Mouse (Mus musculus): ENCODE measurements around the gene Tacc3. TPM values are rescaled to one million over a fixed set of nuclear protein-coding genes. Genes with fewer than 3 reads are reported as not detected.

Gene Tacc3
- total RNA-seq (2021) = 1 to 10 TPM in 1 of 2 experiments, under 1 TPM in 1; 0.97 to 1.3 TPM
- long read RNA-seq, experiment 1, partial matches to known transcripts = 0 of 1 reads
- long read RNA-seq, experiment 1, other reads (novel, unspliced or antisense) = 1 of 1 reads
- long read RNA-seq, experiment 2, partial matches to known transcripts = 2 of 2 reads
- long read RNA-seq, experiment 2, other reads (novel, unspliced or antisense) = 0 of 2 reads

- DNase-seq = peak; percentile 98
- intact Hi-C loops (cut with DNase I) = no loop called here
- peak within 1 kb of the TSS; percentile 98 for H3K27ac ChIP-seq
- TF ChIP-seq CTCF (IDR thresholded peaks at IDR 0.05) = no peak
- H3K4me3 ChIP-seq = peak within 1 kb of the TSS; percentile 84
Observed at GRCm38 (mm10) chr5:33657787-33658663, at the start of gene Tacc3, which contains the start of gene Tmem129. Gene Tacc3 (plus strand): TSS chr5:33658128. Gene Tmem129 (minus strand): TSS chr5:33658416.

- Histone ChIP-seq H3K27ac (0 out of 2 replicates have a peak overlapping the region, but pooled peaks have one; percentile 0), H3K4me3 (no peak overlapping the region)
- intact Hi-C loops (cut with DNase I) = no loop called here
- DNase-seq = no peak
- TF ChIP-seq CTCF (IDR thresholded peaks at IDR 0.05) = no peak
Observed at GRCm38 (mm10) chr5:33609226-33609625, 48.7 kb upstream of the Tacc3 start.

GRCm38 (mm10) chr5:33611795-33612194 lies 46.1 kb upstream of the Tacc3 start:
- Histone ChIP-seq H3K27ac (no peak overlapping the region), H3K4me3 (no peak overlapping the region)
- DNase-seq = no peak
- intact Hi-C loops (cut with DNase I) = no loop called here
- no peak for TF ChIP-seq CTCF (IDR thresholded peaks at IDR 0.05)

- H3K27ac ChIP-seq = no peak overlapping the region
- intact Hi-C loops (cut with DNase I) = no loop called here
- TF ChIP-seq CTCF (IDR thresholded peaks at IDR 0.05) = no peak
- no peak overlapping the region for H3K4me3 ChIP-seq
- peak; percentile 27 for DNase-seq
Observed at GRCm38 (mm10) chr5:33614391-33614790, 43.5 kb upstream of the Tacc3 start.

- TF ChIP-seq CTCF (IDR thresholded peaks at IDR 0.05) = no peak
- intact Hi-C loops (cut with DNase I) = loop anchor here (10.0 kb wide), 1 partner anchor 758 kb away; the partner anchor contains the start of gene Depdc5
- DNase-seq = no peak
- H3K27ac ChIP-seq = peak overlapping the region; percentile 8; the same call in 1 of the 2 replicates
- H3K4me3 ChIP-seq = no peak overlapping the region
Observed at GRCm38 (mm10) chr5:33622671-33623070, 35.3 kb upstream of the Tacc3 start.

- Histone ChIP-seq H3K4me3 (no peak overlapping the region), H3K27ac (0 out of 2 replicates have a peak overlapping the region, but pooled peaks have one; percentile 4)
- intact Hi-C loops (cut with DNase I) = loop anchor here (10.0 kb wide), 1 partner anchor 759 kb away; the partner anchor contains the start of gene Depdc5
- TF ChIP-seq CTCF (IDR thresholded peaks at IDR 0.05) = no peak
- DNase-seq = no peak
Observed at GRCm38 (mm10) chr5:33623766-33624165, 34.2 kb upstream of the Tacc3 start.

GRCm38 (mm10) chr5:33627968-33628367 lies 30.0 kb upstream of the Tacc3 start:
- no peak for TF ChIP-seq CTCF (IDR thresholded peaks at IDR 0.05)
- peak overlapping the region; percentile 97 for H3K27ac ChIP-seq
- H3K4me3 ChIP-seq = peak overlapping the region; percentile 97
- DNase-seq = peak; percentile 31
- intact Hi-C loops (cut with DNase I) = loop anchor here (10.0 kb wide), 1 partner anchor 763 kb away; the partner anchor contains the start of gene Depdc5

- intact Hi-C loops (cut with DNase I) = loop anchor here (10.0 kb wide), 1 partner anchor 764 kb away; the partner anchor contains the start of gene Depdc5
- TF ChIP-seq CTCF (IDR thresholded peaks at IDR 0.05) = no peak
- peak; percentile 80 for DNase-seq
Observed at GRCm38 (mm10) chr5:33628820-33629300, 29.1 kb upstream of the Tacc3 start.

GRCm38 (mm10) chr5:33629301-33629987 lies 28.5 kb upstream of the Tacc3 start, which contains the start of the genes Fam53a and Gm9903:
Gene Fam53a (minus strand): TSS chr5:33629635.
Gene Gm9903 (plus strand): TSS chr5:33629925.
- DNase-seq = peak; percentile 100
- intact Hi-C loops (cut with DNase I) = loop anchor here (10.0 kb wide), 1 partner anchor 765 kb away; the partner anchor contains the start of gene Depdc5
- TF ChIP-seq CTCF (IDR thresholded peaks at IDR 0.05) = peak; percentile 26
- Histone ChIP-seq H3K4me3 (peak within 1 kb of the TSS; percentile 97), H3K27ac (peak within 1 kb of the TSS; percentile 97)

More at GRCm38 (mm10) chr5:33628820-33629300, 29.1 kb upstream of the Tacc3 start:
- Histone ChIP-seq H3K4me3 (peak overlapping the region; percentile 97), H3K27ac (peak overlapping the region; percentile 97)

GRCm38 (mm10) chr5:33630061-33630460 lies 27.9 kb upstream of the Tacc3 start:
- intact Hi-C loops (cut with DNase I) = no loop called here
- DNase-seq = peak; percentile 80
- TF ChIP-seq CTCF (IDR thresholded peaks at IDR 0.05) = no peak
- H3K4me3 ChIP-seq = peak overlapping the region; percentile 97
- peak overlapping the region; percentile 97 for H3K27ac ChIP-seq

- intact Hi-C loops (cut with DNase I) = no loop called here
- DNase-seq = peak; percentile 85
- Histone ChIP-seq H3K4me3 (peak overlapping the region; percentile 97), H3K27ac (peak overlapping the region; percentile 97)
- no peak for TF ChIP-seq CTCF (IDR thresholded peaks at IDR 0.05)
Observed at GRCm38 (mm10) chr5:33630615-33631014, 27.3 kb upstream of the Tacc3 start.

GRCm38 (mm10) chr5:33632526-33632925 lies 25.4 kb upstream of the Tacc3 start:
- DNase-seq = peak; percentile 69
- H3K4me3 ChIP-seq = no peak overlapping the region
- TF ChIP-seq CTCF (IDR thresholded peaks at IDR 0.05) = no peak
- intact Hi-C loops (cut with DNase I) = no loop called here
- peak overlapping the region; percentile 97 for H3K27ac ChIP-seq

Measured in gastrocnemius, adult 2 months (tissue).